In genomic region chr13:5864265-5865097, GRCm38 (mm10) we compare ENCODE assay signal across 8 mouse cellular contexts. TPM values are rescaled to one million over a fixed set of nuclear protein-coding genes. Genes with fewer than 3 reads are reported as not detected.
DNase-seq lines count a peak whose midpoint lies in the region; ATAC-seq and TF ChIP-seq lines count a peak whose summit lies in the region.

No protein-coding gene starts in this region.

- no peaks in the 10 kb centered on the region for H3K9me3 ChIP-seq in forebrain, embryonic 12.5 days
- H3K9me3 ChIP-seq in intestine, embryonic 14.5 days (ENCODE audit: control insufficient read depth, low read length), result no peaks in the 10 kb centered on the region
- no peaks in the 10 kb centered on the region for H3K9me3 ChIP-seq in midbrain, embryonic 14.5 days (ENCODE audit: control insufficient read depth, low read length)

- H3K27me3 ChIP-seq in forebrain, embryonic 12.5 days, result no peaks in the 10 kb centered on the region
- no peaks in the 10 kb centered on the region for H3K27me3 ChIP-seq in intestine, embryonic 14.5 days (replicated peaks; ENCODE audit: control insufficient read depth, insufficient read depth, low read length)
- H3K27me3 ChIP-seq in midbrain, embryonic 14.5 days (ENCODE audit: control insufficient read depth, insufficient read depth, low read length), result no peaks in the 10 kb centered on the region

- TF ChIP-seq CTCF in gastrocnemius, adult 2 months (IDR thresholded peaks at IDR 0.05), result no peak

- H3K4me1 ChIP-seq in forebrain, embryonic 12.5 days, result peaks cover 23% of the 10 kb centered on the region
- H3K4me1 ChIP-seq in intestine, embryonic 14.5 days (replicated peaks; ENCODE audit: control insufficient read depth, insufficient read depth, low read length), result peaks cover 22% of the 10 kb centered on the region
- H3K4me1 ChIP-seq in midbrain, embryonic 14.5 days (ENCODE audit: control insufficient read depth, insufficient read depth, low read length), result peaks cover 28% of the 10 kb centered on the region

- peak overlapping the region; percentile 97 for H3K27ac ChIP-seq in gastrocnemius, adult 2 months
- peak overlapping the region; percentile 42; the same call in 1 of the 2 replicates for H3K27ac ChIP-seq in forebrain, embryonic 12.5 days
- H3K27ac ChIP-seq in intestine, embryonic 14.5 days (ENCODE audit: low read depth), result 0 out of 2 replicates have a peak overlapping the region, but pooled peaks have one; percentile 5
- H3K27ac ChIP-seq in midbrain, embryonic 14.5 days (replicated peaks; ENCODE audit: low read depth, low read length), result peak overlapping the region; percentile 73

- no peak overlapping the region for H3K9ac ChIP-seq in forebrain, embryonic 12.5 days
- peak overlapping the region; percentile 21; the same call in 1 of the 2 replicates for H3K9ac ChIP-seq in intestine, embryonic 14.5 days (ENCODE audit: low read length)
- peak overlapping the region; percentile 65 for H3K9ac ChIP-seq in midbrain, embryonic 14.5 days (replicated peaks; ENCODE audit: low read length)

- intact Hi-C loops in gastrocnemius, adult 2 months (cut with DNase I), result loop anchor here (5.0 to 10.0 kb wide), 8 partner anchors 33 to 1197 kb away; no protein-coding TSS in a partner anchor

- WGBS in forebrain, embryonic 12.5 days, result 77% methylated on average over 10 of the region's 10 CpGs
- 54% methylated on average over 10 of the region's 10 CpGs for WGBS in intestine, embryonic 14.5 days
- 59% methylated on average over 10 of the region's 10 CpGs for WGBS in midbrain, embryonic 14.5 days

- peak overlapping the region; percentile 74 for H3K4me3 ChIP-seq in gastrocnemius, adult 2 months
- H3K4me3 ChIP-seq in forebrain, embryonic 12.5 days (replicated peaks), result peak overlapping the region; percentile 29
- peak overlapping the region; percentile 83 for H3K4me3 ChIP-seq in intestine, embryonic 14.5 days (ENCODE audit: low read depth, low read length)
- peak overlapping the region; percentile 70 for H3K4me3 ChIP-seq in midbrain, embryonic 14.5 days (replicated peaks; ENCODE audit: low read depth, low read length)

- DNase-seq in gastrocnemius, adult 2 months, result no peak
- no peak for DNase-seq in gastrocnemius, postnatal 10 days
- DNase-seq in CD8-positive naive resting alpha-beta T cell, adult 2 months (ENCODE audit: low read depth in 2 of 2, low spot score in 2 of 2), result peak; percentile 54 to 65
- peak; percentile 59 for DNase-seq in intestine, embryonic 14.5 days (ENCODE audit: low spot score)
- DNase-seq in midbrain, embryonic 14.5 days, result peak; percentile 54
- no peak for DNase-seq in ovary, postnatal 10 days (ENCODE audit: low spot score)
- no peak for DNase-seq in adrenal gland, postnatal 25 days

- ATAC-seq in forebrain, embryonic 12.5 days (ENCODE audit: low FRiP score), result no peak
- no peak for ATAC-seq in intestine, embryonic 14.5 days (replicated peaks; ENCODE audit: low FRiP score, low TSS enrichment, low read depth)
- ATAC-seq in midbrain, embryonic 14.5 days (ENCODE audit: low FRiP score, low TSS enrichment), result no peak

- peak overlapping the region; percentile 64 for H3K4me2 ChIP-seq in forebrain, embryonic 12.5 days
- peak overlapping the region; percentile 56 for H3K4me2 ChIP-seq in intestine, embryonic 14.5 days (ENCODE audit: low read length)
- peak overlapping the region; percentile 70 for H3K4me2 ChIP-seq in midbrain, embryonic 14.5 days (ENCODE audit: low read length)

- peaks cover 38% of the 10 kb centered on the region for H3K36me3 ChIP-seq in forebrain, embryonic 12.5 days (replicated peaks)
- peaks cover 47% of the 10 kb centered on the region for H3K36me3 ChIP-seq in intestine, embryonic 14.5 days (ENCODE audit: control insufficient read depth, insufficient read depth, low read length)
- peaks cover 40% of the 10 kb centered on the region for H3K36me3 ChIP-seq in midbrain, embryonic 14.5 days (ENCODE audit: control insufficient read depth, insufficient read depth, low read length)

RNA-seq across cellular contexts. Expression of gene Klf6, which starts 3.2 kb away (rescaled TPM):
- total RNA-seq in gastrocnemius, adult 2 months (2021), result 10 to 100 TPM; 23.9 to 34.5 TPM
- total RNA-seq in gastrocnemius, postnatal 10 days (2021), result 10 to 100 TPM; 33.5 to 36.5 TPM
- 53.7 and 63.8 TPM in 2 replicates for polyA plus RNA-seq in forebrain, embryonic 12.5 days (2016; fragmentation: Nextera tagmentation; extraction: Ambion mirVana)
- 65.3 and 73.7 TPM in 2 replicates for polyA plus RNA-seq in intestine, embryonic 14.5 days (2014; fragmentation: Nextera tagmentation; extraction: Ambion mirVana)
- 66.6 and 80.4 TPM in 2 replicates for polyA plus RNA-seq in midbrain, embryonic 14.5 days (2014; fragmentation: Nextera tagmentation; extraction: Ambion mirVana)
- 30.6 and 37.6 TPM in 2 replicates for total RNA-seq in adrenal gland, postnatal 25 days (2021)

Comparison
In these comparisons a context has a peak if more than half of its experiments do, and no peak if none do; other contexts are left out.
1. DNase-seq: peak in CD8-positive naive resting alpha-beta T cell, adult 2 months (2 of 2), intestine, embryonic 14.5 days (single experiment) and midbrain, embryonic 14.5 days (single experiment); none in gastrocnemius, adult 2 months (single experiment), gastrocnemius, postnatal 10 days (single experiment), ovary, postnatal 10 days (single experiment) and adrenal gland, postnatal 25 days (single experiment).
2. H3K27ac ChIP-seq: peak in every context shown above with its lines; median percentile 97 in gastrocnemius, adult 2 months; 73 in midbrain, embryonic 14.5 days; 42 in forebrain, embryonic 12.5 days; 5 in intestine, embryonic 14.5 days.
3. H3K4me3 ChIP-seq: peak in every context shown above with its lines; median percentile 83 in intestine, embryonic 14.5 days; 74 in gastrocnemius, adult 2 months; 70 in midbrain, embryonic 14.5 days; 29 in forebrain, embryonic 12.5 days.
4. Peak in every context shown above with its lines, with median percentiles within 50 percentile points of each other: H3K4me2 ChIP-seq.